Mouse (Mus musculus) lung, postnatal 0 days (tissue): Measurements from ENCODE around the gene Capn5. TPM values are rescaled to one million over a fixed set of nuclear protein-coding genes. Genes with fewer than 3 reads are reported as not detected.
A peak's percentile ranks its signal among the peaks of the same experiment; 100 is the strongest.

ENCODE experiments used
- ATAC-seq: fragments of 200-750 bp; cut with Nextera tagmentation; 2 replicates; pipeline ENCODE4 v1.8.0; 2017; ENCODE audit warnings: moderate library complexity
- DNase-seq: peaks from one replicate; pipeline ENCODE4 v3.0.0-alpha.2; 2016; ENCODE audit warnings: low spot score
- H3K27ac ChIP-seq: fragments of 300-500 bp; sonication (generic); 2 replicates; pipeline ENCODE4 v1.5.1; 2014; ENCODE audit warnings: antibody characterized with exemption, mild to moderate bottlenecking, low read length, mixed read lengths
- H3K27me3 ChIP-seq: fragments of 300-500 bp; sonication (generic); replicated peaks from 2 replicates; pipeline ENCODE4 v1.6.1; 2014; ENCODE audit warnings: low read length, mixed read lengths; ENCODE audit not compliant: insufficient read depth
- H3K36me3 ChIP-seq: fragments of 300-500 bp; sonication (generic); 2 replicates; pipeline ENCODE4 v1.6.1; 2014; ENCODE audit warnings: low read length, mixed read lengths; ENCODE audit not compliant: insufficient read depth
- H3K4me1 ChIP-seq: fragments of 300-500 bp; sonication (generic); 2 replicates; pipeline ENCODE4 v1.6.1; 2014; ENCODE audit warnings: antibody characterized with exemption, low read depth, low read length, mixed read lengths; ENCODE audit not compliant: insufficient read depth
- H3K4me2 ChIP-seq: fragments of 300-500 bp; sonication (generic); replicated peaks from 2 replicates; pipeline ENCODE4 v1.6.1; 2014; ENCODE audit warnings: low read depth, mild to moderate bottlenecking, low read length, moderate library complexity, mixed read lengths
- H3K4me3 ChIP-seq: fragments of 300-500 bp; sonication (generic); 2 replicates; pipeline ENCODE4 v1.5.1; 2014; ENCODE audit warnings: low read depth, low read length
- H3K9ac ChIP-seq: fragments of 300-500 bp; sonication (generic); replicated peaks from 2 replicates; pipeline ENCODE4 v1.6.1; 2014; ENCODE audit warnings: low read depth, mild to moderate bottlenecking
- H3K9me3 ChIP-seq: fragments of 300-500 bp; sonication (generic); 2 replicates; pipeline ENCODE4 v1.6.1; 2016; ENCODE audit warnings: low read length, mixed read lengths
- CTCF ChIP-seq: IDR thresholded peaks from 2 replicates; pipeline ENCODE4 v1.5.1; 2016; ENCODE audit warnings: antibody characterized with exemption, mild to moderate bottlenecking
- EP300 ChIP-seq: IDR thresholded peaks from 2 replicates; pipeline ENCODE4 v1.6.1; 2016; ENCODE audit warnings: antibody characterized with exemption, mild to moderate bottlenecking, control low read depth
- WGBS: fragments of 180-500 bp; shearing (Covaris S2); extraction: QIAGEN DNeasy Blood & Tissue Kit; methylation state at CpG from one replicate; pipeline ENCODE4 v1.1.7; 2014; 5-methylcytosine and 5-hydroxymethylcytosine counted together
- polyA plus RNA-seq: library from polyadenylated mRNA; unstranded; fragments of >200 nt; fragmentation: Nextera tagmentation; extraction: Ambion mirVana; gene quantifications from 2 replicates; pipeline ENCODE4 v1.2.1, GENCODE M21; 2015

The Capn5 gene
- polyA plus RNA-seq, 1 experiment from 2014 or later: 5.2 TPM

DNA sequence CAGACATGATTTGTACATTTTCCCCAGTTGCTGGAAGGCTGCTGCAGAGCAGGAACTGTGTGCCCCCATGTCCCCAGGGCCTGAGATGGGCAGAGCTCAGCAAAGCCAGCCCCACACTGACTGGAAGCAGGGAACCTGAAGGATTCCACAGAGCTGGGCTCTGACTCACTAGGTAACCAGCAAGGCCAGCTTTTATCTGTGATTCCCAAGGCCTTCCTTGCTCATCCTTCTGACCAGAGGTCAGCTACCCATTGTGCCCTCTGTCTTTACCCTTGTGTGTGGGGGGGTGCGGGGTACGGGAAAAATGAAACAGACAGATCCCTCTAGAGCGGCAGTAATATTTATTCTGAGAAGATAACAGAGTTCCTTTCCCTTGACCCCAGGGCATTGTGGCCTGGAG, 56.8 kb downstream of the Capn5 start:
- 32% methylated on average over 3 of the region's 3 CpGs for WGBS
- no peak overlapping the region for H3K4me2 ChIP-seq
- H3K4me1 ChIP-seq: peaks cover 7% of the 10 kb centered on the region
- H3K36me3 ChIP-seq: no peaks in the 10 kb centered on the region
- ATAC-seq (no peak), DNase-seq (no peak)
- H3K4me3 ChIP-seq: no peak overlapping the region
- no peaks in the 10 kb centered on the region for H3K9me3 ChIP-seq
- H3K27ac ChIP-seq: no peak overlapping the region
- no peaks in the 10 kb centered on the region for H3K27me3 ChIP-seq
- TF ChIP-seq EP300 (no peak), CTCF (no peak)
- no peak overlapping the region for H3K9ac ChIP-seq

DNA sequence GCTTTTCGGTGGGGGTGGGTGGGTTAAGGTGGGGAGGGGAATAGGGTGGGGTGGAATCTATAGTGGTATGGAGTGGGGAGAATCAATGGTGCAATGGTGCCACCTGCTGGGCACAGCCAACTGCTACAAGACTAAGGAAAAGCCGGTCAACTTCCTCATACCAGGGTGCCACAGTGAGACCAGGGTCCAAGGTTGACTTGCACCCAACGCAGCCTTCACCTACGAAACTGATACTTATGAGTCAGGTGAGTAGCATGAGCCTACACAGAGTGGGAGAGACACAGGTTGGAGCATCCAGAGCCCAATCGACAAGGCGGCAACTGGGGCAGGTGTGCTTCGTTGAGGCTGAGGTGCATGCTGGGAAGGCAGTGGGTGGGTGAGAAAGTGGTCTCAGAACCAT, 57.7 kb downstream of the Capn5 start:
- TF ChIP-seq CTCF (peak; percentile 84), EP300 (no peak)
- Histone ChIP-seq H3K27me3 (no peaks in the 10 kb centered on the region), H3K4me3 (no peak overlapping the region), H3K36me3 (no peaks in the 10 kb centered on the region), H3K9me3 (no peaks in the 10 kb centered on the region), H3K4me1 (peaks cover 7% of the 10 kb centered on the region), H3K27ac (no peak overlapping the region), H3K4me2 (peak overlapping the region; percentile 42), H3K9ac (no peak overlapping the region)
- peak; percentile 79 for DNase-seq
- peak; percentile 73 for ATAC-seq
- 9% methylated on average over 7 of the region's 7 CpGs for WGBS

DNA sequence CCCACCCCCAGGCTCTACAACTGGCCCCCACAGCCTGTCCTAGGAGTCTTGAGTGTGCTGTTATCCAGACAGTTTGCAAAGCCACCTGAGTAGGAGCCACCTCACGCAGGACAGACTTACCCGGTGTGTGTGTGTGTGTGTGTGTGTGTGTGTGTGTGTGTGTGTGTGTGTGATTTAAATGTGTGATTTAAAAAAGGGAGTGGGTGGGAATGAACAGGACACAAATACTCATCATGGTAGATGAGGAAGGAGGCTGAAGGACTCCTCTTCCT, 58.2 kb downstream of the Capn5 start:
- no peak overlapping the region for H3K4me2 ChIP-seq

DNA sequence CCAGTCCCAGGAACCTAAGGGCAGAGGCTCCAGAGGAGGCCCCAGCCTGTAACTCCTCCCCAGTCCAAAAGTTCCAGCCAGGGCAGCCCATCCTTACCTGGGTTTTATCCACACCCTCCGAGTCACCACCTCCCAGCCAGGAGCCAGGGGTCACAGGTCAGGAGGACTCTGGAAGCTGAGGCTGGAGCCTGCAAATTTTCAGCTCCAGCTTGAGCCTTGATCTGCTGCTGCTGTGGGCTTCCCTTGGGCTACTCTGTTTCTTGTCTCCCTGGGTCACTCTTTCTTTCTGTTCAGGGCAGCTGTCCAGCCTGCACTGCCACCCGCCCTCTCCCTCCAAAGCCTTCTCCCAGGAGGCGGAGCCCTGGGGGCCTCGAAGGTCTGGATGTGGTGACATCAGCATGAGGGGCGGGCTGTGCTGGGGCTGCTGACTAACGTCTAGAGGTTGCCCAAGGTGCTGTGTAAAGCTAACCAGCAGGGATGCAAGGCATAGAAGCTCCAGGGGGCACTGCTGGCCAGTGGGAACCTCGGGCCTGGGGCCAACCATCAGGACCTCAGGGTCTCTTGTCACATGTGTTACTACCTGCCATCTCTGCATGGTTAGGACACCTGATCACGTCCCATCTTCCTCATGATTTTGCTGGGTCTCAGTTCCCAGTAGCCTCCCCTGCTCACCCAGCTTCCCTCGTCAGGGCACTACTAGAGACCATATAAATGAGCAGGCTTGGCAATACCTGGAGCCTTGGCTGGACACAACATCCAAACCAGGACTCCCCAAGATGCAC, 58.7 kb downstream of the Capn5 start, which contains the start of gene Myo7a:
TSS of gene Myo7a (minus strand) at position 346 of the 782 bp plus-strand sequence.
- Histone ChIP-seq H3K4me3 (no peak within 1 kb of the TSS), H3K4me2 (peak within 1 kb of the TSS; percentile 42)
- DNase-seq: peak; percentile 61

More for the DNA sequence above, 58.2 kb downstream of the Capn5 start:
- Histone ChIP-seq H3K4me1 (peaks cover 7% of the 10 kb centered on the region), H3K27ac (no peak overlapping the region), H3K36me3 (no peaks in the 10 kb centered on the region), H3K9me3 (no peaks in the 10 kb centered on the region), H3K9ac (no peak overlapping the region), H3K4me3 (no peak overlapping the region), H3K27me3 (no peaks in the 10 kb centered on the region)
- no peak for ATAC-seq
- 78% methylated on average over 2 of the region's 2 CpGs for WGBS
- TF ChIP-seq EP300 (no peak), CTCF (no peak)
- no peak for DNase-seq

GRCm38 (mm10) chr7:98117012-98117660, 60.9 kb downstream of the Capn5 start:
- no peak overlapping the region; the same call in 1 of the 2 replicates for H3K9ac ChIP-seq
- no peaks in the 10 kb centered on the region for H3K9me3 ChIP-seq
- no peaks in the 10 kb centered on the region for H3K36me3 ChIP-seq
- WGBS: 18% methylated on average over 11 of the region's 11 CpGs
- peaks cover 7% of the 10 kb centered on the region for H3K4me1 ChIP-seq
- no peak overlapping the region for H3K4me3 ChIP-seq
- DNase-seq: peak; percentile 78
- no peak overlapping the region for H3K4me2 ChIP-seq
- TF ChIP-seq CTCF: no peak
- TF ChIP-seq EP300: no peak
- no peaks in the 10 kb centered on the region for H3K27me3 ChIP-seq
- ATAC-seq: peak; percentile 75
- H3K27ac ChIP-seq: no peak overlapping the region

More for the DNA sequence above, 58.7 kb downstream of the Capn5 start, which contains the start of gene Myo7a:
- WGBS: 43% methylated on average over 9 of the region's 9 CpGs
- Histone ChIP-seq H3K27ac (no peak within 1 kb of the TSS), H3K9me3 (no peaks in the 10 kb centered on the region), H3K4me1 (peaks cover 7% of the 10 kb centered on the region), H3K36me3 (no peaks in the 10 kb centered on the region), H3K27me3 (no peaks in the 10 kb centered on the region), H3K9ac (no peak within 1 kb of the TSS)
- no peak for TF ChIP-seq CTCF
- peak; percentile 36 for ATAC-seq

DNA sequence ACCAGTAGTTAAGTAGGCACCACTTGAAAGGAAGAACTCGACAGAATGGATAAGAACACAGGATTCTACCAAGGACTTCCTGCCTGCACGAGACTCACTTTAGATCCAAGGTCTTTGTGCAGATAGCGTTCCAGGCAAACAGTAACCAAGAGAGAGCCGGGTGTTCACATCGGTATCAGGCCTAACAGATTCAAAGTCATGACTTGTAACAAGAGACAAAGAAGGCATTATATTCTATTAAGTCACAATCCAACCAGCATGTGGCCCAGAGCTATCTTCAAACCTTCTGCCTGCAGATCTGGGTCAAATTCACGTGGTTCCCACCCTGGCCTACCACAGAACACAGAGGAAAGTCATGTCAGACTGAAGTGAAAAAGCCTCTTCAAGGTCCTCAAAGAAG, 63.4 kb downstream of the Capn5 start:
- DNase-seq: no peak

More for the DNA sequence above, 63.4 kb downstream of the Capn5 start:
- Histone ChIP-seq H3K4me1 (peaks cover 7% of the 10 kb centered on the region), H3K9ac (no peak overlapping the region), H3K9me3 (no peaks in the 10 kb centered on the region), H3K36me3 (no peaks in the 10 kb centered on the region), H3K4me2 (no peak overlapping the region), H3K4me3 (no peak overlapping the region), H3K27me3 (peaks cover 6% of the 10 kb centered on the region; the same call in 1 of the 2 replicates), H3K27ac (no peak overlapping the region)
- WGBS: 55% methylated on average over 6 of the region's 6 CpGs
- no peak for ATAC-seq
- no peak for TF ChIP-seq EP300
- TF ChIP-seq CTCF: no peak
